Mouse (Mus musculus) brain, adult 2 months (tissue): Measurements from ENCODE around the gene Rfx4.

Source experiments
- DNase-seq: peaks from one replicate; pipeline ENCODE4 v3.0.0; 2011; ENCODE audit warnings: low read depth, low spot score

Gene Rfx4

DNA sequence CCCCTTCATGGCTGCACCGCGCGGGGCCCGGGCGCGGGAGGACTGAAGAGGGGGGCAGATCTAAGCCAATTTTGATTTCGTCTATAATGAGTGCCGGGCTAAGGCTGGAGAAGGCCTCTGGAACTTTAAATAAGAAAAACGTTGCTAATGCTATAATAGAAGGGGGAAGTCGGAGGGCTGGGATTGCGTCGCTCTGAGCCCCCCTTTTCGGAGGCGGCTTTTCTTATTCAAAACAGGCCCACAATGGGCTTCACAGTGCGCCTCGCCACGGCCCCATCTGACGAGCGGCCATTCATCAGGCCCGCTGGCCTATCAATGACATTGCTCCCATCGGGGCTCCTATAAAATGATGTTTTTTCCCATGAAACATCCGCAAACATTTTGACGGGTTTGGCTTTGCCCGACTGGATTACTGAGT lies at the start of gene Rfx4:
Gene Rfx4, plus strand, starts transcription at position 277 of the 418 bp plus-strand sequence.
- DNase-seq = no peak

DNA sequence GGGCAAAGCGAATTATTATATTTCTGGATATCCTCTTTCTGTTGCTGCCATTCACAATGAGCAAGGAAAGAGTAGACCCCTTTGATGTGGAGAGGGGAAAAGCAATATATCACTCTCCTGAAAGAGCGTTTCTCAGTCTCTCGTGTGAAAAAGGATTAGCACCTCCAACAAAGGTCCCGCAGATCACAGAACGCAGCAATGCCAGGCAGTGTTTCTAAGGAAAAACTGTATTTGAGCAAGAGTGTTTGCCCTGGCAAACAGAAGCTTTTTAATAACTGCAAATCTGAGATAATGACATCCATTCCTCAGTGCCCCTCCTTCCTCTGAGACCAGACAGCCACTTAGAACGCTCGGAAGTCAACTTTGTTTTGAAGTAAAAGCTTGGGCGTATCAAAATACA lies 49.3 kb upstream of the Rfx4 start:
- DNase-seq = no peak

DNA sequence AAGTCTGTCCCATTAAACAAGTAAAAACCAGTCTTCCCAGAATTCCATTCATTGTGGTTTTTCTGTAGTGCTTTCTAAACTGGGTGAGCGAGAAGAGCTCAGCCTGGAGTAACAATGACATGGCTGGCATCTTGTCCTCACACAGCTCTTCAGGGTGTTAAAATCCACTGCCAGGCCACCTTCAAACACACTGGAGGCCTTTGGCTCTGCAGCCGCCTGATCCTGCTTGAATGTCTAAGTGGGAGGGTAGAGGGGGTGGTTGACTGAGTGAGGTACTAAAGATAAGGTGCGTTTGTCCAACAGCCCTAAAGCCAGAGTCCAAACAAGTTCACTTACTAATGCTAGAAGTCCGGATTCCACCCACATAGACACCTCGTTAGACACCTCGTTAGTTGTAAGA lies 48.6 kb upstream of the Rfx4 start:
- DNase-seq = no peak

DNA sequence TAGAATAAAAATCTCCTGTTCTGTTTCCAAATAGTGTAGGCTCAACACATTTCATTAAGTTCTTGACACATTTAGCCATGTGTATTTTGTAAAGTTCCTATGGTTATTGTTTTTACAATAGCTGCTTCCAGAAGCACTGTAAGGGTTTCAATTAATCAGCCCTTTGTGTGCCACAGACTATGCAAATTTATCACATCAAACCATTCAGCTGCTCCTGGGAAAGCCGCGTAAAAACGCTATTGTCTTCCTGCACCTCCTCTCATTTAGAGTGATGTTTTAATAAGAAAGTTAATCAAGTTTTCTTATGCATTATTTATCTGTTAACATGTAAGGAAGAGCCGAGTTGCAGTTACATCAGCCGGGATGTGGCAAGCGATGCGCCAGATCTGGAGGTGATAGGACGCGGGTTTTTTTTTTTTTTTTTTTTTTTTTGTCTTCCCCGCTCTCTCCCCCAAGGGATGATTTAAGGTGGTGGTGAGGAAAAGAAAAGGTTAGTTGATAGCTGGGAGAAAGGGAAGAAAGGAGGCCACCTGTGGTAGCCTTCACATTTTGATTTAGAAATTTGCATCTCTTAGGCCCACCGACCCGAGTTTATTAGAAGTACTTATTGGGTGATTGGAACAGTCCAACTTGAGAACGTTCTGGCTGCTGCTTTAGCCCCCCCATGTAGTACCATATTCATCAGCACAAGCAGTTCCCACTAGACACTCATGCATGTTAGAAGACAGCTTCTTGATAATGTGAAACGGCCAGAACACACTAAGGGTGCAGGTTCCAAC lies 47.9 kb upstream of the Rfx4 start:
- no peak for DNase-seq

DNA sequence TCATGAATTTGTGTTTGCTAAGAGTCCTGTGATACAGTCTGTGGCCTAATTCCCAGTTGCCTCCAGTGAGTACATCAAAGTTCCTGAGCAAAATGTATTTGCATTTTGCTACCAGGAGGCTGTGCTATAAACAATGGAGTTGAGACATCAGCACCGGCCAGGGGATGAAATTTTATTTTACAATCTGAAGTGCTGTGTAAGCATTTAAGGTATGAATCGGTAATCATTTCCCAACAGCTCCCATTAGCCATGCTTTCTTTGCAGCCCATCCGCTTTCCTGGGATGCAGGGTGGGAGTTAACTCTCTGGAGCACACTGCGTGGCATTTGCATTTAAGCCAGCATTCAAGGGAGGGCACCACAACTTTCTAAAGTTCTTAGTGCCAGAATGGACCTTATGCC lies 45.7 kb upstream of the Rfx4 start:
- DNase-seq = peak; percentile 22

DNA sequence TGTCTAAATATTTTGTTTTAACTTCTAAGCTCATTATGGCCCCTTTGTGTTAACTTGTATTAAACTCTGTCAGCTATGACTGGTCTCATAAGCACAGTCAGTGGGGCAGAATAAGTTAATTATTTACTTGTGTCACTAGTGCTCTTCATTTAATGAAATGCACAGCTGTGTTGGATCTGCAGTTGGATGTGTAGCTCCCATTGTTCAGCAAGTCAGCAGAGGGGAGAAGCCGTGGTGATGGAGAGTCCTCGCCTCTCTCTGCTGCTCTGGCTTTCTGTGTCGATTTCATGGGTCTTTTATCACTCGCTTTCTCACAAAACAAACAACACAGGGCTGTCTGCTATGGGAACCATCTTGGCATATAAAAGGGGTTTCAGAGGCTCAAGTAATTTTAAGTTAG lies 45.0 kb upstream of the Rfx4 start:
- peak; percentile 33 for DNase-seq

DNA sequence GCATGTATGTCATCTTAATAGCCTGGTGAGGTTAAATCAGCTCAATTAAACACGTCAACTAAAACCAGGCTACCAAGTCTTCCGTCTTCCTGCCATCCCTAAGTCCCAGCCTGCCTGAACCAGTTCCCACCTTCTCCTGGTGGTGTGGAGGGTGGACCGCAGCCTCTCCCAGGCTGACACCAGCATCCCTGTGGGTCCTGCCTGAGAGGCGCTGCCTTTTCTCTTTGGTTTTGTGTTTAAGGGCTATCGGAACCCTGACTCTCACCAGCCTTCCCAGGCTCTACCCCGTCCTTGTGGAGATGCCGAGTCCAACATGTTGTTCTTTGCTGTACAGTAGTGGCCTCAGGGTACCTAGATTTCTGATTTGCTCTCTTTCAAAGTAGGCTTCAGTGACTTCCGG lies 44.4 kb upstream of the Rfx4 start:
- DNase-seq = no peak

DNA sequence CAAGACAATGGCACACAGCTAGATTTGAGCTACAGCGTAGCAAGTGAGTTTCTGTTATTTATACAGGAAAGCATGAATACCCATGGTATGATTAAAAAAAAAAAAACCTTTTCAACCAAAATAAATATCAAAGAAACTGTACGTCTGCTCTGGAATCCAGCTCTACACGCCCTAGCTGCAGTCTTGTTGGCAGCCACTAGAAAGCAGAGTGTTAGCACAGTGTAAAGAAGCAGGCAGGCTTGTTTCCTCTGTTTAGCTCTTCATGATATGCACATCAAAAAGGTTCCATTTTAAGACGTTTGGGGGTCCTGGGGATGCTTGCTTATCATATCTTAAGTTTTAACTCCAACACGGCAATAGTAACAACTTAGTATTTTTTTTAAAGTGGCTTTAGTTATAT lies 43.9 kb upstream of the Rfx4 start:
- DNase-seq = peak; percentile 43

DNA sequence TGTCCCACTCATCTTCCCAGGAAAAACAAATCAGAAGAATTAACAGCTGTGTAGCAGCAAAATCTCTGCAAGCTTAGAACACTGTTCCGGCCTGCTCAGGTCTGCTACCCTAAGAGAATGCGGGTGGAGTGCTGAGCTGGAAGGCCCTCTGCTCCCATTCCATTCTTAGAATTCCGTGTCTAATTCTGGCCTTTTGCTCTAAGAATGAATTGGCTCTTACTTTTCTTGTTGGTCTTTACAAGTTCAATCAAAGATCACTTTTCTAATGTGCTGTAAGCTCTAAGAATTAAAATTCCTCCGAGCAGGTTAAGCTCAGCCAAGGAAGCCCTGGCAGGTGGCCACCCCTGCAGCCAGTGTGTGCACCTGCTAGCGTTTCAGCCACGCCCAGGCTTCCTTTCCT lies 43.3 kb upstream of the Rfx4 start:
- peak; percentile 42 for DNase-seq

DNA sequence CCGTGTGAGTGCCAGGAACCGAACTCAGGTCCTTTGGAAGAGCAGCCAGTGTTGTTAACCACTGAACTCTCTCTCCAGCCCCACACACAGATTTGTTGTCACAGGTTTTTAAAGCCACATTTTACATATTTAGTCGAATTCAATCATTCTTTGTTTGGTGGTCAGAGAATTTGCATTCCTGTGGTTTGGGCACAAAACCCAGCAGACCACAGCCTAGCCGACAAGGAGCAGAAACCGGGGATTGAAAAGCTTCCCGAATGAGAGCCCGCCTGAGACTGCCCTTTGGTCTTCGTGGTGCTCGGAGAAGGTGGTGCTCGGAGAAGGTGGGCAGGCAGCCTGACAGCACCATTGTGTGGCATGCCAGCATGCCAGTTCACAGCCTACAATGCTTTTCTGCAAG lies 42.8 kb upstream of the Rfx4 start:
- no peak for DNase-seq

DNA sequence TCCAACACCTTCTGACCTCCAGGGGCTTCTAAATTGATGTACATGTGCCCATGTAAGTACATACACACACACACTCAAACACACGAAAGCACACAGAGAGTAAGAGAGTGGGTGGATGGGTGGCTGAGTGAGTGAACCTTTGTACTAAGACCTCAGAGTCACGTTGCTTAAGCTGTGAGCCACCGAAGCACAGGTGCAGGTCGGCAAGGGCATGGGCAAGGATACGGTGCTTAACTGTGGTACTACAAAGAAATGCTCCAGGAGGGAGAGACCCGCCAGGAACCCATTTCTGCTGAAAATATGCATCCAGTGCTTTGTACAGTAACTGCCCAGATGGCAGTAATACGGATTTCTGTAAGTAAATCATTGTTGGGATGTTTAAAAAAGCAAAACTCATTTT lies 40.2 kb upstream of the Rfx4 start:
- no peak for DNase-seq

DNA sequence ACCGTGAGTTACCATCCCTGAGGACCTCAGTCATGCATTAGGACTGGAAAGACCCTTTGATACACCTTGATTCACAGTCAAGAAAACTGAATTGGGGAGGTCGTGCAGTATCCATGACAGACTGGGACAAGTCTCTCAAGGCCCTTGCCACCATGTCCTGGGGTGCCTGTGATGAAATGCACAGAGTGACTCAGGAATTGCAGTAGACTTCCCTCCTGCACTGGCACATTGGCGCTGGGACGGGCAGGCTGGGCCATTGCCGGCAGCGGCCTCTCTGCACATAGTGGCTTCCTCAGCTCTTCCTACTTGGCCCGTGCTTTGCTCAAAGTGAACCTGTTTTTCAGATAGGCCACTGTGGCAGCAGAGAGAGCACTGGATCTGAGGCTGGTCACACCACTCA lies 39.3 kb upstream of the Rfx4 start:
- no peak for DNase-seq

DNA sequence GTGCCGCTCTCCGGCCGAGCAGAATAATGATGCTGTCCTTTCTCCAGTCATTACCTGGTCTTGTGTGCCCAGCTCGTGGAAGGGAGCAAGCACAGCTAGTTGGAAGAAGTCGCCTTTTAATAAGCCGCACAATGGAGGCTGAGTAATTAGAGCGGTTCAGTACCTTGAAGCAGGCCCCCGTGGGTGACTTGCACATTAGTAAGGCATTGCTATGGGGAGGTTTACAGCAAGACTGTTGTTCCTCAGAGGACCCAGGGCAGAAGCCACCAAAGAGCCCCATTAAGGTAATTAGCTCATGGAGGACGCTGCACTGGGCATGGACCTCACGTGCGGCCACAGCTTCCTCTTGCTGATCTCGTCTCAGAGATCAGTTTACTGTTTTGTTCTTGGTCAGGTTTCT lies 33.2 kb upstream of the Rfx4 start:
- no peak for DNase-seq

DNA sequence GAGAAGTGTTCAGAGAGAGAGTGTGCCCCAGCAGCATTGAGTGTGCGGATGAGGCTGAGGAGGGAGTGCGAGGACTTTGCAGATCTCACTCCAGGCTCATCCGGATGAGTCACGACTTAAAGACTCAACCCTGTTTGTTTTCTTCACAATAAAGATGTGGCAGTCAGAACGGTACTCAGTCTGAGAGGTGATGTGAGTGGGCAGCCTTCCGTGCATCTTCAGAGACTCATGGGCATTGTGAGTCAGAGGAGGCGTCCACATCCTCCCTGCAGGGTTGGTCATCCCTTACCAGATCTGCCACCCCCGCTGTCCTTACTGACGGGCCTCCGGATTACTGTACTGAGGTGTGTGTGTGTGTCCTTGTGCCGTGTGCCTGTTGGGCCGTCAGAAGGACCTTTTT lies 28.9 kb upstream of the Rfx4 start:
- DNase-seq = peak; percentile 76

DNA sequence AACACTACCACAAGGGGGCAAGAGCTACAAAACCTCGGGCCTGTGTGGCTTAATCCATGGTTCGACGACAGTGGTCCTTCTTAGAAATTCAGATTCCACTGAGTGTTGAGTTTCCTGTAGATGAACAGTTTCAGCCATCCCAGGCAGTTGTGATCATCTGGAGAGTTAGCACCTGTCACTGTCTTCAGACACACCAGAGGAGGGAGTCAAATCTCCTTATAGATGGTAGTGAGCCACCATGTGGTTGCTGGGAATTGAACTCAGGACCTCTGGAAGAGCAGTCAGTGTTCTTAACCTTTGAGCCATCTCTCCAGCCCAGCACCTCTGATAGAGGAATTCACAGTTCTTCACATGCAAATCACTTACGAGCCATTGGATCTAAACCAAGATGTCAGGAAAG lies 28.1 kb upstream of the Rfx4 start:
- DNase-seq = no peak

DNA sequence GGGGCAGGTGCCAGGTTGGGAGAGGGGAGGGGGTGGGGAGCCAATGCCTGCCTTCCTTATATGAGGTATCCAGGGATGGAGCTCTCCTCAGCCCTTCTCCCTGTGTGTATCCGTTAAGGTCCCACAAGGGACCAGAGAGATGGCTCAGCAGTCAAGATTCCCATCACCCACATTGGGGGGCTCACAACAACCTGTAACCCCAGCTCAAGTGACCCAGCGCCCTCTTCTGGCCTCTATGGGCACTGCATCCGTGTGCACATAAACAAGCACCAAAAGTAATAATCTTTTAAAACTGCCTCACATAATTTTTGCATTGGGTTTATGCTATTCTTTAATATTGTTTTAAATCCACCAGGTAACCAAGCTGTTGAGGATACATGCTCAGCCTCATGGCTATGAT lies 25.8 kb upstream of the Rfx4 start:
- no peak for DNase-seq

DNA sequence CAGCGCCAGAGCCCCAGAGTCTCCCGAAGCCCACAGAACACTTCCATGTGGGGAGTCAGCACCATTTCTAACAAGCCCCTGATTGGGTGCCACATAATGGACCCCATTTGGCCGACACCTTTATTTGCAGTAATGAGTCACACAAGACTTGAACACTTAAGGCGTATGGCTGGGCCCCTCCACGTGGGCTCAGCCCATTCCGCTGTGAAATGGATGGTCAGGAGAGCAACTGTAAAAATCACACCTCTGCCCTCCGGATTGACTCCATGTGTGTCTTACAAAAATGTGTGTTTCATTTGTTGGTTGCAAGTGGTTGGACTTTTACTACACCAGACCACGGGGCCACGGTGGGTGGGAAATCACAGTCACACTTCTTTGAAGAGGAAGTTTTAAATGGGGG lies 24.9 kb upstream of the Rfx4 start:
- no peak for DNase-seq

DNA sequence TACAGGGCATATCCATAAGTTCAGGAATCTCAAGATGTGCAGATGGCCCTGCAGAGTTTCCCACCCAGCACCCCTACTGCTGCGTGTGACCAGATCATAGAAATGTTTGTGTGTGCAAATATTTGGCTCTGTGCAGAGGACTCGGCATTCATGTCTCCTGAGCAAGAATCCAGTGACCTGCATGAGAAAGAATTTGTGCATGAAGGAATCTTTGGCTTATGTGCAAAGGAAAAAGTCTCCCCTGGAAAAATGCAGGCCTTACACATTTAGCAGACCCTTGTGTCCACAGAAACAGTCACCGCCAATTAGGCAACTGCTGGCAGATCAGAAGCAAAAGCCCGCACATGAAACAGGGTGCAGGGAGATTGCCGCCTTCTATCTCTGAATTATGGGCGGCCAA lies 22.4 kb upstream of the Rfx4 start:
- DNase-seq = no peak

DNA sequence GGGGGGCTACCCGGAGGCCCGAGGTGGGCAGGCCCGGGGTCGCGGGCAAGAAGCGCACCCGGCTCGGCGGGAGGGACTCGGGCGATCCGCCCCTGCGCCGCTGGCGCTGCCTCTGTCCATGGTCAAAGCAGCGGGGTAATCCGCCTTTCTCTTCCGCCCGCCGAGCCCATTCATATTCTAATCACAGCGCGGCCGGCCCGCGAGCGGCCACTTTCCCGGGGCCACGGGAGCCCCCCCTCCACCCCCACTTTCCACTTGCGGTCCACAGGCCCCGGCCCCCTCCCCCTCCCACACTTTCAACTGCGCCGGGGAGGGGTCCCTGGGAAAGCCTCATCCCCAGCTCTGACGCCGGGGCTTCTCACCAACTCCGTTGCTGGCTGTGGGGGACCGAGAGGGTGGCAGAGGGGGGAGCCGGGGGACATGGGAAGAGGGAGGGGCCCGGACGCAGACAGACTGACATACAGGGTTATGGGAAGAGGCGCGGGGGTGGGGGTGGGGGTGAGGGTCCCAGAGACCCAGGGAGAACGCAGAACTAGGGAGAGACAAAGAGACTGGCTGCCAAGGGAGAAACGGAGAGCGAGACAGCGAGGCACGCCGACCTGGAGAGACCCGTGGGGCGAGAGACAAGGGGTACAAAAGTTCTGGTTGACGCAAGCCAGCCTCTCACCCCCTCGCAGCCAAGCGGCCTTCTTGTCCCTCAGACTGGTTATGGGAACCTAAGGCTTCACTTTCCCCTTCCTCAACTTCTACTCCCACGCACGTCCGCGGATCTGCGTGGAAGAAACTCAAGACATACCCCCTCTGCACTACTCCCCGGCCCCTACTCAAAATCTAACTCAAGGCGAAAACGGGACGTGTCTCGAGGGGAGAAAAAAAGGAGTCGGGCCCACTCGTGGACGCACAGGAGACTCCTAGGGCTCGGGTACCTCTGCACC lies 744 bp upstream of the Rfx4 start:
- DNase-seq = no peak

DNA sequence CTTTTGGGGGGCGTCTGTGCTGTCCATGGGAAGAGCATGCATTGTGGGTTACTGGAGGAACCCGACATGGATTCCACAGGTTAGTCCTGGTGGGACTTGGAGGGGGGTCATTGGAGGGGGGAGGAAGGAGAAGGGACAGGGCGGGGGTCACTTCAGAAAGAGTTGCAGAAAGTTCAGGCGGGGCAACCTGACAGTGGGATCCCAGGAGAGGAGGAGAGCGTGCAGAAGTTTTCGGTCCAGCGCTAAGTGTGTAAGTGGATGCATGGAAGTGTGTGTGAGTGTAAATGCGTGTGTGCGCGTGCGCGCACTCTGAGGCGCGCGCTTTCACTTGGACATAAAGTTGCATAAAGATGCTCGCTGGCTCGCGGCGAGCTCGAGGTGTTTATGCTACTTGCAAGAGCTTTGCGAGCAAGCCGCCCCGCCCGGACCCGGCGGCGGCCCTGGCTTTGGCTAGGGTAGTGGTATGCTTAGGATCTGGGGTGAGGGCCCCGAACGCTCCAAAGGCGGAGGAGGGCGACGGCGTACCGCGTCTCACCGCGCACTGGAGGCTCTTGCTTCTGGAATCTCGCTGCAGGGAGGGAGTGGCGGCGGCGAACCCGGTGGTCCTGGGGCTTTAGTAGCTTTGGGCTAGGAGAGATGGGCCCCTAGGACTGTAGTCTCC lies 703 bp downstream of the Rfx4 start:
- no peak for DNase-seq

DNA sequence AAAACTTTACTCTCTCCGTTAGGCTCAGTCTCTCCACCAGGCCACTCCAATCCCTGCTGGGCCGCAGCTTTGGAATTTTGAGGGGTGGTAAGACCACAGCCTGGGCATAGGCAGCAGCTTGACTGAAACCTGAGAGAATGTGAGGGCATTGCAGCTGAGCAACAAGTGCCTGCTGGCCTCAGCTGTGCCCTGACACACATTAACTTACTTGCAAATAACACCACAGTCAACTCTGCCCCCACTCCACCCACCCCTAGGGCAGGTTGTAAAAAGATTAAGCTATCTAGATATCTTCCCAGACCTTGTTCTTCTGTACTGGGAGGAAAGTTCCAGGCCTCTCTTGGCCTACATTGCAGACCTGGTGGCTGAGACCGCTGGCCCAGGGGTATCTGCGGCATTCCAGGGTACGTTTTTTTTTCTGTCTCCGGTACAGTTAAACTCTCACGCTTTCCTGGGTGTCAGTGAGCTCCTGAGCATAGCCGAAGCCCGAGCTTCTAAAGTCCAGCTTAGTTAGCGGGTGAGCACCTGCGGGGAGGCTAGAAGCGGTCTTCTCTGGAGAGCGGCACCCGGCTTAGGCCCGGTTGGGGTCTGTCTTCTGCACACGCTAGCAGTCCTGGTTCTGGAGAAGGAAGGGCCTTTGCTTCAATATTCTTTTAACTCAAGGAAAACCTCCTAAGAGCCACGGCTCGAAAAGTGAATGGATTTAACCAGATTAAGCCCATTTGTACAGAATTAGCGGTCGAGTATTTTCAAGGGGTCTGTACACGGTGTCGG lies 1.8 kb downstream of the Rfx4 start:
- no peak for DNase-seq

DNA sequence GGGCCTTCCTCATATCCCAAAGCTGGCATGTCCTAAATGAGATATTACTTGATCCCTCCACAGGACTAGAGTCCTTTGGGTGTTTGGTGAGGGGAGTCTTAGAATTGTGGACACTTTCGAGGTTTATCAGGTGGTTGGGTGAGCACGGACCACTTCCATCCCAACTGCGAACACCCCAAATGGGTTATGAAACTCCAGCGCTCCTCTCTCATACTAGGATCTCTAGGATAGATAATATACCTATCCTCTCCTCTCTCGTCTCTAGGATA lies 2.3 kb downstream of the Rfx4 start:
- no peak for DNase-seq
